Mouse (Mus musculus) C2C12 (cell line): ENCODE measurements around the gene Rps6ka1. TPM values are rescaled to one million over a fixed set of nuclear protein-coding genes. Genes with fewer than 3 reads are reported as not detected.

ENCODE experiments used
- H3K27me3 ChIP-seq: one replicate; pipeline ENCODE4 v1.6.1; 2011; ENCODE audit not compliant: control insufficient read depth, insufficient read depth, insufficient read length
- H3K36me3 ChIP-seq: one replicate; pipeline ENCODE4 v1.6.1; 2011; ENCODE audit not compliant: control insufficient read depth, insufficient read depth
- H3K4me3 ChIP-seq: one replicate; pipeline ENCODE4 v1.5.1; 2011; ENCODE audit warnings: mild to moderate bottlenecking, control low read depth; ENCODE audit not compliant: poor library complexity, insufficient read depth, severe bottlenecking
- H3K79me2 ChIP-seq: one replicate; pipeline ENCODE4 v1.6.1; 2011; ENCODE audit not compliant: control insufficient read depth, insufficient read depth
- H3K79me3 ChIP-seq: one replicate; pipeline ENCODE4 v1.6.1; 2011; ENCODE audit warnings: low read depth, control low read depth
- H3ac ChIP-seq: one replicate; pipeline ENCODE3; 2011; ENCODE audit warnings: low read depth; ENCODE audit not compliant: control insufficient read depth, insufficient read length
- CEBPB ChIP-seq: IDR thresholded peaks from one replicate; pipeline ENCODE4 v1.6.1; 2011; ENCODE audit warnings: low read depth, mild to moderate bottlenecking, control low read depth, moderate library complexity
- CTCF ChIP-seq: IDR thresholded peaks from one replicate; pipeline ENCODE4 v1.5.1; 2011; ENCODE audit not compliant: control insufficient read depth, insufficient read depth, insufficient read length
- FOSL1 ChIP-seq: IDR thresholded peaks from one replicate; pipeline ENCODE4 v1.8.0; 2011; ENCODE audit warnings: mild to moderate bottlenecking, low read length; ENCODE audit not compliant: poor library complexity, insufficient read depth, severe bottlenecking
- MAX ChIP-seq: IDR thresholded peaks from one replicate; pipeline ENCODE4 v1.6.1; 2011; ENCODE audit warnings: mild to moderate bottlenecking, control low read depth
- MYOD1 ChIP-seq: IDR thresholded peaks from one replicate; pipeline ENCODE4 v1.6.1; 2011; ENCODE audit warnings: low read depth; ENCODE audit not compliant: control insufficient read depth, insufficient read length
- MYOG ChIP-seq: IDR thresholded peaks from one replicate; pipeline ENCODE4 v1.6.1; 2011; ENCODE audit not compliant: control insufficient read depth, insufficient read length; ENCODE audit errors: extremely low read depth
- USF1 ChIP-seq: IDR thresholded peaks from one replicate; pipeline ENCODE4 v1.6.1; 2011; ENCODE audit warnings: low read depth, mild to moderate bottlenecking, control low read depth, moderate library complexity
- polyA plus RNA-seq: library from polyadenylated mRNA; unstranded; fragments of >200 nt; fragmentation: generic; extraction: Trizol; gene quantifications from one replicate; pipeline ENCODE4 v1.2.1, GENCODE M21; 2012; ENCODE audit warnings: missing spikeins

The Rps6ka1 gene
- polyA plus RNA-seq, 1 experiment: 2.4 TPM

GRCm38 (mm10) chr4:133884888-133885287 is 2.7 kb downstream of the Rps6ka1 start:
- H3K79me2 ChIP-seq: no peaks in the 10 kb centered on the region
- H3K4me3 ChIP-seq: no peak overlapping the region
- TF ChIP-seq CEBPB (no peak), USF1 (no peak), CTCF (no peak), FOSL1 (no peak), MYOG (no peak)
- H3ac ChIP-seq: no peak overlapping the region
- no peaks in the 10 kb centered on the region for H3K36me3 ChIP-seq
- no peaks in the 10 kb centered on the region for H3K79me3 ChIP-seq
- peaks cover 14% of the 10 kb centered on the region for H3K27me3 ChIP-seq

GRCm38 (mm10) chr4:133884127-133884753 is 3.4 kb downstream of the Rps6ka1 start:
- H3ac ChIP-seq: no peak overlapping the region
- TF ChIP-seq USF1: no peak
- TF ChIP-seq MYOG: no peak
- TF ChIP-seq MYOD1: no peak
- no peak for TF ChIP-seq CEBPB
- no peak for TF ChIP-seq MAX
- no peak for TF ChIP-seq CTCF
- no peak for TF ChIP-seq FOSL1
- no peak overlapping the region for H3K4me3 ChIP-seq
- no peaks in the 10 kb centered on the region for H3K79me2 ChIP-seq
- no peaks in the 10 kb centered on the region for H3K36me3 ChIP-seq
- peaks cover 14% of the 10 kb centered on the region for H3K27me3 ChIP-seq
- H3K79me3 ChIP-seq: no peaks in the 10 kb centered on the region

GRCm38 (mm10) chr4:133881851-133882250 is 5.7 kb downstream of the Rps6ka1 start:
- no peak overlapping the region for H3K4me3 ChIP-seq
- H3K79me2 ChIP-seq: no peaks in the 10 kb centered on the region
- TF ChIP-seq MYOG: no peak
- TF ChIP-seq FOSL1: no peak
- no peaks in the 10 kb centered on the region for H3K79me3 ChIP-seq
- H3K27me3 ChIP-seq: peaks cover 14% of the 10 kb centered on the region
- H3K36me3 ChIP-seq: no peaks in the 10 kb centered on the region
- H3ac ChIP-seq: no peak overlapping the region

- no peaks in the 10 kb centered on the region for H3K79me3 ChIP-seq
- no peak for TF ChIP-seq MYOG
- TF ChIP-seq MAX: no peak
- TF ChIP-seq USF1: no peak
- no peak for TF ChIP-seq CEBPB
- TF ChIP-seq FOSL1: no peak
- TF ChIP-seq CTCF: no peak
- TF ChIP-seq MYOD1: no peak
- no peaks in the 10 kb centered on the region for H3K79me2 ChIP-seq
- no peaks in the 10 kb centered on the region for H3K36me3 ChIP-seq
- H3K27me3 ChIP-seq: peaks cover 11% of the 10 kb centered on the region
- H3ac ChIP-seq: no peak overlapping the region
- H3K4me3 ChIP-seq: no peak overlapping the region
These were observed 6.2 kb downstream of the Rps6ka1 start for GRCm38 (mm10) chr4:133881399-133881798.

GRCm38 (mm10) chr4:133879145-133879902 is 8.3 kb downstream of the Rps6ka1 start:
- H3ac ChIP-seq: no peak overlapping the region
- H3K79me2 ChIP-seq: no peaks in the 10 kb centered on the region
- H3K4me3 ChIP-seq: no peak overlapping the region
- H3K27me3 ChIP-seq: peaks cover 15% of the 10 kb centered on the region
- no peak for TF ChIP-seq FOSL1
- TF ChIP-seq USF1: no peak
- TF ChIP-seq CTCF: no peak
- TF ChIP-seq CEBPB: no peak
- TF ChIP-seq MAX: no peak
- TF ChIP-seq MYOD1: no peak
- TF ChIP-seq MYOG: no peak
- H3K36me3 ChIP-seq: no peaks in the 10 kb centered on the region
- no peaks in the 10 kb centered on the region for H3K79me3 ChIP-seq

GRCm38 (mm10) chr4:133877850-133878755 is 9.5 kb downstream of the Rps6ka1 start:
- TF ChIP-seq CTCF: peak; percentile 40
- TF ChIP-seq USF1: no peak
- no peak for TF ChIP-seq FOSL1
- no peak for TF ChIP-seq MAX
- TF ChIP-seq MYOD1: no peak
- TF ChIP-seq CEBPB: no peak
- TF ChIP-seq MYOG: no peak
- Histone ChIP-seq H3K36me3 (no peaks in the 10 kb centered on the region), H3K27me3 (peaks cover 11% of the 10 kb centered on the region), H3K4me3 (no peak overlapping the region), H3K79me3 (no peaks in the 10 kb centered on the region), H3ac (no peak overlapping the region), H3K79me2 (no peaks in the 10 kb centered on the region)
